Mouse (Mus musculus) spleen, postnatal 36 days (tissue): ENCODE measurements around the gene Adamtsl3.
A peak's percentile ranks its signal among the peaks of the same experiment; 100 is the strongest.

ENCODE experiments used
- DNase-seq, 2 experiments: peaks; one replicate each; pipeline ENCODE4 v3.0.0; 2022; ENCODE audit warnings: low spot score in 2 of 2, mixed read lengths in 1 of 2

Adamtsl3 gene

DNA sequence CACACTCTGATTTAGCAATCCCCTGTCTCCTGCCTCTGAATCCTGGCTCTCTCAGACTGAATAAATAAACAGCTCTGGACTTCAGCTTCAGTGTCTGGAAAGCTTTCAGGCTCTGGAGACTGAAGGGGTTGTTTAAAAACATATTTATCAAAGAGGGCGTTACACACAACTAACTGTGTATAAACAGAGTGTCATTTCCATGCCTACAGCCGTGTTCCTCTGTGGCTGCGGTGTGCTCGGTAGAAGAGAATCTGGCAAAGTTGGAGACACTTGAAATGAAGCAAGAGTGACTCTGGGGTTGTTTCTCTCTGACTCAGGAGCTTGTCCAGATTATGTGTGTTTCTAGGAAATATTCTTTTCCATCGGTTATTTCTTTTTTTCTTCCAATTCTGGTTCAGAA lies 167.0 kb downstream of the Adamtsl3 start:
- no peak for DNase-seq

DNA sequence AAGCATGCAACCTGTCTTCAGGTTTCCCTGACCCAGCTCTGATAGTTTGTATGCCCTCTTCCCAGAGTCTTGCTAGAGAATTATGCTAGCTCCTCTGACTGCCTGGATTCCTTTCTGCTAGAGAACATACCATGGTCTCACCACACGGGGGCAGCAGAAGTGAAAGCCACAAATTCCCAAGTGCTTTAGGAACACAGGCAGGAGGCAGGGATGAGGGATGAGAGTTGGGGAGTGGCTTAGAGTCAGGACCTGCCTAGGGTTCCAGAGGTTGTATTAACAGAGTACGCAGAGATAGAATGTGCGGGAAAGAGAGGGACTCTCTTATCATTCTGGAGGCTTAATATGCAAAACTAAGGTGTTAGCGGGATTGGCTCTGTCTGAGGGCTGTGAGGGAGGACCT lies 168.6 kb downstream of the Adamtsl3 start:
- peak in 1 of 2 experiments; percentile 6 for DNase-seq

DNA sequence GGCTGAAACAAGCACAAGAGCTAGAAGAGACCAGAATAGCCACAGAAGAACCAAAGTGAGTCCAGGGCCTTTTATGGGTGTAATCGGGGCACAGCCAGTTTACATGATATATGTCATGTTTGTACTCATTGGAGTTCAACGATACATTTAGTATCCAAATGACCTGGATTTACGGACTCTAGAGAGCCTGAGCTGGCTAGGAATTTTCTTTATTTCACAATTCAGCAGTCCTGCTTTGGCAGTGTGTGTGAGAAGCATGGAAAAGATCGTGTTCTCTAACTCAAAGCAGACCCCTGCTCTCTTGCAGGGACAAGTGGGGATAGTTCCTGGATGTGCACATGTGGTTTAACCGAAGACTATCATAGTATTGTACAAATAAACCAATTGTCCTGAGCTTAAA lies 195.1 kb downstream of the Adamtsl3 start:
- DNase-seq = no peak

DNA sequence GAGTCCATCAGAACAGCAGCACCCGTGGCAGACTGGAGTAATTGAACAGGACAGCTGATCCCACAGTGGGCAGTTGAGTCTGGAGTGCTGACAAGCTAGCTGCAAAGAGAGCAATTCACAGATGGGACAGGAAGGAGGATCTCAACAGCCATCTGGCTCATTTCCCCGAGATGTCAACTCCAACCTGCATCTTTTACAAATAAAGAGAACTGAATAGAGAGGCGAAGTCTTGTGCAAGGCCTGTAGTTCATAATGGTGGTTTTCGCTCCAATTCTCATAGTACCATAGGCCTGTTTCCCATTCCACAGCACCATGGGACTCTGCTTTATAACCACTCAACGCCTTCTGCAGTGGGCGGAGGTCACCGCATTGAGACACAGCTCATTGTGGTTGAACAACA lies 195.9 kb downstream of the Adamtsl3 start:
- no peak for DNase-seq

DNA sequence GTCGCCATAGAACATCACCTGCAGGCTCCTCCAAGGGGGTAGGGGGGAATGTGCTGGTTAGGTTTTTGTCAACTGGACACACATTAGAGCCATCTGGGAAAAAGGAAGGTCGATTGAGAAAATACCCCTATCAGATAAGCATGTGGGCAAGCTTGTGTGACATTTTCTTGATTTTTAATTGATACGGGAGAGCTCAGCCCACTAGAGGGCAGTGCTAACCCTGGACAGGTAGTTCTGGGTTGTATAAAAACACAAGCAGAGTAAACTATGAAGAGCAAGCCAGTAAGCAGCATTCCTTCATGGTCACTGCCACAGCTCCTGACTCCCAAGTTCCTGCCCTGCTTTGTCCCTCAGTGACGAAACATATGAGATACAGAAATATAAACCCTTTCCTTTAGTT lies 197.7 kb downstream of the Adamtsl3 start:
- no peak for DNase-seq

DNA sequence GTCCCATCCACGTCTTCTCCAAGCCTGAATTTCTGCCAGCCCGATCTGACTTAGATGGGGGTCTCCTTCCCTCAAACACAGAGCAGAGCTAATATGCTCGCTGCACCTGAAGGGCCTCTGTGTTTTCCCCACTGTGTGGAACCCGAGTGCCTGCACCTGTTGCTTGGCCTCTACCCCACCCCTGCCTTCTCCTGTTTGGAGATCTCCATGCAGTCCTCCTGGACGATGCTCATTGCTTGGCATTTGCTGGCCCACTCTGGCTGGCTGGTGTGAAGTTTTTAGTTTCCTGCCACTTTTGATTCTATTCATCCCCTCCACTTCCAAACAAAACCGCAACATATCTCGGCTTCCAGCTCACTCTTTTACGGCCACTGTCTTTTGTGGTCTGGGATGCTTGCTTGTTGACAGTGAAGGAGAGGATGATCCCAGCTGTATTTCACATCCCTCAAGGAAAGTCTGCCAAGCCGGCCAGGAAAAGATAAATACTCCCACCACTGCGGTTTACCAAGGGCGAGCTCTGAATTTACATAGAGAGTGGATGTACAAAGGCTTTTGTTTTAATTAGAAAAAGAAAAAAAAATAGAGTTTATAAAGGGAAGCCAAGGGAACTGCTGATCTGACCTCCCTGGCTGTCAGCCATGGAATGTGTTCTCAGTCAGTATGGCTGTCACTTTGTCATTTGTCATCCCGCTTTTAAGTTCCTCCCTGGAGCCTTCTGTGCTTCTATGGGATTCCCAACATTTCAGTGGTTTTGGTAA lies 198.4 kb downstream of the Adamtsl3 start:
- DNase-seq = peak in 1 of 2 experiments; percentile 2

DNA sequence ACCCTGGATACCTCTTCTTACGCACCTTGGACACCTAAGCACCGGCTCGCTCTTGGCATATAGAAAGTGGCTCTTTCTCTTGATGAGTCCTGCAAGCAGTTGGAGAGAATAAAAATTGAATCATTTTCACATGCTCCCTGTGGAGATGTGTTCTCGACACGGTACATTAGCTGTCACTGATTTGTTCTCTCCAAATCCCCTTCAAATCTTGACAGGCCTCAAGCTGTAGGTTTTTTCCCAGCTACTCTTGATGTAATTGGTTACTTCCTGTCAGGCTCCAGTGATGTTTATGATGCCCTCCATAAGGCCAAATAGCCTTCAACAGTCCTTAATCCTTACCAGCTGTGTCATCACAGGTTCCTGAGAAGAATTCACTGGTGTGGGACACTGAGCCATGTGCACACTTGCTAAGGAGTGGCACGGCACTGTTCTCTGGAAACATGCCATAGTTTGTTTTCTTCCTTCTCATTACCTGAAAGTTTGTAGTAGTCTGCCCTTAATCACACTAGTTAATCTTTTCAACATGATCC lies 209.0 kb downstream of the Adamtsl3 start:
- DNase-seq = no peak

DNA sequence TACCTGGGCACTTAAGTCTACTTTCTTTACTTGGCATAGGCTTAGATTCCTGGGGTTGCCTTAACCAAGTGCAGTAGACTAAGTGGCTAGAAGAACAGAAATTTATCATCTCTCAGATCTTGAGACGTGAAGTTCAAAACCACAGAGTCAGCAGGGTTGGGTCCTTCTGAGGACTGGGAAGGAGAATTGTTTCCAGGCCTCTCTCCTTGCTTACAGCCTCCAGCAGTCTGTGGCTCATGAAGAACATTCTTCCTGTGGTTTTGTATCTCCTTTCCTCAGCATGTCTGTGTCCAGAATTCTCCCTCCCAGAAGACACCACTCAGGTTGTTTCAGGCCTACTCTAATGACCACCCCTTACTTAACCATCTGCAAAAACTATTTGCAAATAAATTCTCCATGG lies 216.5 kb downstream of the Adamtsl3 start:
- no peak for DNase-seq

DNA sequence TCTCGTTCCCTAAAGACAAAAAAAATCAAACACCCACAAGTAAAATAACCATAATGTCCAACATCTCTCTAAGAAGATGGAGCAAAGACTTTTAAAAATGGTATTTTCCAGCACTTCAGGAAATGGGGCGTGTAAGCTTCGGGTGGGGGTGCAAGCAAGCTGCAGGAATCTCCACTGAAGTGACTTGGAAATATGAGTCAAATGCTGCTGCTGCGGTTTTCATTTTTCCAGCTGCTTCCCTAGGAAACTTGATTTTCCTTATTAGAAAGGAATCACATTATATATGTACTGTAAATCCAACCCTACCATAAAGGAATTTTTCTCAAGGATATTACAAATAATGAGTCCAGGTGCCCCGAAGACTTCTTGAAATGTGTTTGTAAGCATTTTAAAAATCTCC lies 220.3 kb downstream of the Adamtsl3 start:
- DNase-seq = no peak

DNA sequence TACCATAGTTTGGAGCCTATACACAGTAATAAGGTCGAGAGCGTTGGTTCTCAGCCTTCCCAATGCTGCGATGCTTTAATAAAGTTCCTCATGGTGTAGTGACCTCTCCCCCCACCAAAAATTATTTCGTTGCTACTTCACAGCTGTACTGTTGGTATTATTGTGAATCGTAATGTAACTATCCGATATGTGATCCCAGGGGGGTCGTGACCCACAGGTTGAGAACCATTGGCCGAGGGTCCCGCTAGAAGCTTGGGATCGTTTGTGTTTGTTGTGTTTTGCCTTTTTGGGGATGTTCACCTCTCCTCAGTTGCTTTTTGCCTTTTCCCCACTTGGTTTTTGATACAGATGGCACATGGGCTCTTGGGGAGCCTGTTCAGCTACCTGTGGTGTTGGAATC lies 220.9 kb downstream of the Adamtsl3 start:
- no peak for DNase-seq

DNA sequence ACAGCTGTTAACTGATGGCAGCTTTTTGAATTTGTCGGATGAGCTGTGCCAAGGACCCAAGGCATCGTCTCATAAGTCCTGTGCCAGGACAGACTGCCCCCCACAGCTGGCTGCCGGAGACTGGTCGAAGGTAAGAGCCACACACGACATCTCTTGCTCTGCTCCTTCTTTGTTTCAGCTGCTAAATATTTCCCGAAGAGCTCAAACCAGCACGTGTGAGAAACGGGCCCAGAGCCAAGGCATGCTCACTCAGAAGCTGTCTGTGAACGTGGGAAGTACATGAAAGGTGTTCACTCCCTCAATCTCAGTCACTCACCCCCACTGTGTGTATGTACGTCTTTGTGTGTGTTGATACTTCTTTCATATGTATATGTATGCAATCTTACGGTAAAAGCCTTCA lies 221.6 kb downstream of the Adamtsl3 start:
- no peak for DNase-seq

DNA sequence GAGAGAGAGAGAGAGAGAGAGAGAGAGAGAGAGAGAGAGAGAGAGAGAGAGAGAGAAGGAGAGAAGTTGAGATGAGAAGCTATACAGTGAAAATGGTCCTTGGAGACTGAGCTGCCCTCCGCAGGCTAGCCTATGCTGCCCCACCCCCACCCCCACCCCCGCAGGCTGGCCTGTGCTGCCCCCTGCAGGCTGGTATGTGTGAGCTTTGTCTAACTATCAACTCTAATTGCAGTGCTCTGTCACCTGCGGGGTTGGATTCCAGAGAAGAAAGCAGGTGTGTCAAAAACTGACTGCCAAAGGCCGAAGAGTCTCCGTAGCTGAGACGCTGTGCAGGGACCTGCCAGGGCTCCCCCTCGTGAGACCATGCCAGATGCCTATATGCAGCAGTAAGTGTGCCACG lies 231.2 kb downstream of the Adamtsl3 start:
- DNase-seq = no peak

DNA sequence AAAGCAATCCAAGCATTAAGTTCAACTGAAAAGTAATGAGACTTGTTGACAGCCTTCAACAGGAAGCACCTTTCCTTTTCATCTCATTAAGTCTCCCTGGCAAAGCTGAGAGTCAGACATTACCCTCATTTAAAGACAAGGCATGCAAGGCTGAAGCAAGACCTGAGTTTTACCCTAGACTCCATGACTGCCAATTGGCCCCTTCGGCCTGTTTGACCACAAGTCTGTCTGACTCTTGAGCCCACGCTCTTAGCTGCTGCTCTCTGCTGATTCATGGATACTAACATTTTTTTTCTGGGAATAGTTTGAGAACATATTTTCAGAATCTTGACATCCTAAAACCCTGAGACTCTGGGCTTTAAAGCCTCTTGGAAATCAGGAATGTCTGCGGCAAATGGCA lies 232.3 kb downstream of the Adamtsl3 start:
- no peak for DNase-seq

DNA sequence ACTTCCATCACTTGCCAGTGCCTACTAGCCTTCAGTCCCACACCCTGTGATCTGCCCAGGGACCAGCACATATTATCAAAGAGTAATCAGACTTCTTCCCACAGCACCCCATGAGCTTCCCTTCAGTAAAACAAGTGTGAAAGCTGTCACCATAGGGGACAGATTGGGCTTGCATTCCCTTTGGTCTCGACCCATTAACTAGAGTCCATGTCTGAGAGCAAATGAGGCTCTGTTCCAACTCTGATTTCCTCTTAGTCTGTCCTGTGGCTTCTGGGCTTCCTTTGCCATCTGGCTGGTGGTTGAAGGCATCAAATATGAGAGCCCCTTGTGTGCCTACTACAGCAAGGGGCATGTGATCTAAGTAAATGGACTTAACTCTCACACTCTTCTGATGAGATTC lies 237.5 kb downstream of the Adamtsl3 start:
- no peak for DNase-seq

DNA sequence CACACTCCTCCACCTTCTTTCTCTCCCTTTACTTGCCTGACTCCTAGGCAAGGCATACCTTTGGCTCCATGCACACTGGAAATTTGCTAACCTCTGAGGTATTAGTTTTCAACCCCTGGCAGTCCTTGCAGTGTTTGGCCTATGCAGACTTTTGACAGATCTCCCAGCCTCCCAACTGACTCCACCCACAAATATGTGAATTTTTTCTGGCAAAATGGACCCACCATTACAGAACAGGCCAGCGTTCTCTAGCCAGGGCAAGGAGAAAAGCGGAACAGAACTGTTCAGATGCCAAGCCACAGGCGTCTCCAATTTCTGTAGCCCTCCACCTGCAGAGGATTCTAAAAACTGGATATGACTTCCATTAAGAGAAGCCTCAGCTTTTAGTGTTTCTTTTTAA lies 244.5 kb downstream of the Adamtsl3 start:
- no peak for DNase-seq

DNA sequence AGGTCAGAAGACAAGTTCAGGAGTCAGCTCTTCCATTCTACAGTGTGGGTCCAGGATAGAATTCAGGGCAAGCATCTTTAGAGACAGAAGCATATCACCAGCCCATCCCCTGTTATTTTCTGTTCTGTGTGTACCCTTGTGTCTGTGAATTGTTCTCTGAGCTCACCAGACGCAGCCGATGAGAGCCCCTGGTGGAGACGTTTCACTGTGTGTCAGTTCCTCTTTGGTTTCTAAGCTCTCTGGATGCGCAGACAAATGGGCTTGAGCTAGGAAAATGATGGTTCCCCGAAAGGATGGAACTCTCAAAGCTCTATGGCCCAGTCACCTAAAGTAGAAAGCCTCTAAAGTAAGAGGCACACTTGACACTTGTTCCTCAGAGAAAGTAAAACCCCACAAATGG lies 246.3 kb downstream of the Adamtsl3 start:
- DNase-seq = no peak

DNA sequence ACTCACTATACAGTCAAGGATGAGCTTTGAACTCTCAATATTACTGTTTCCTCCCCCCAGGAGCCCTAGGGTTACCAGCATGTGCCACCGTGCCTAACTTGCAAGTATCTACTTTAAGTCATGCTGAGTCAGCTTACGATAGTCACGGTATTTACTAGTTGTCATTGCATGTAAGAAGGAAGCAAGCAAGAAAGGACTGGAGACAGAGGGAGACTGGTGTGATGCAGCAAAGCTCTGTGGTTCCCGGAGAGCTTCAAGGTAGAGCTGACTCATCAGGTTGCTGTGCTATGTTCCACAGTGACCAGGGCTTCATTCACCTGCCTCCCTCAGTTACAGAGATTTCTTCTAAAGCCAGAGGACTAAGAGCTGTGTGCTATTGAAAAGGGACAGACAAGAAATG lies 247.0 kb downstream of the Adamtsl3 start:
- no peak for DNase-seq

DNA sequence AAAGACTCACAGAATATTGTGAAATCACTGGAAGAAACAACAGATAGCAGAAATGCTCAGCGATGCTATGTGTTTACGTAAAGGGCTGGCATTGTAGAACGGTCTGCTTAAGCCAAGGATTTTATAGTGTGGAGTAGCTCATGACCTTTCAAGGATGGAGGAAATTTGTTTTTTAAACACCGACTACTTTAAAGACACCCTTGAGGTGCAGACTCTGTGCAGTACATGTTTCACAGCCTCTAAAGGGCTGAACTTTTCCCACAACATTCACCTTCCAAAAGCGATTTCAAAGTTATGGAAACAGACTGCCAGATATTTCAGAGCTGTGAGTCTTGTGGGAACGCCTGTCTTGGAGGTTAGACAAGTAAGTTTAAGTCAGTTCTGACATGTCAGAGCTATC lies 255.4 kb downstream of the Adamtsl3 start:
- no peak for DNase-seq

DNA sequence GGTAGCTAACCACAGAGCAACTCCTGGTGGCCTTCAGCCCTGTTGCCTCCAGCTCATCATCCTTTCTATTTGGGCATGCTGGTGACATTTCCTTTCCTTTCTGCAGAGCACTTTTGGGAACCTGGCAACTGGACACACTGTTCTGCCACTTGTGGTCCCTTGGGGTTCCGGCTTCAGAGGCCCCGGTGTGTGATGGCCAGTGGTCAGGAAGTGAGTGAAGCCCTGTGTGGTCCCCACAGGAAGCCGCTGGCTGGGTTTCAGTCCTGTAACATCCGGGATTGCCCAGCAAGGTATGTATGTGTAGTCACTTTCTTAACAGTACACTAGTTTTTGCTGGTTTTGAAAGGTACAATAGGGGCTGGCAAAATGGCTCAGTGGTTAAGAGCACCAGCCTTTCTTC lies 266.5 kb downstream of the Adamtsl3 start:
- peak in 1 of 2 experiments; percentile 3 for DNase-seq

DNA sequence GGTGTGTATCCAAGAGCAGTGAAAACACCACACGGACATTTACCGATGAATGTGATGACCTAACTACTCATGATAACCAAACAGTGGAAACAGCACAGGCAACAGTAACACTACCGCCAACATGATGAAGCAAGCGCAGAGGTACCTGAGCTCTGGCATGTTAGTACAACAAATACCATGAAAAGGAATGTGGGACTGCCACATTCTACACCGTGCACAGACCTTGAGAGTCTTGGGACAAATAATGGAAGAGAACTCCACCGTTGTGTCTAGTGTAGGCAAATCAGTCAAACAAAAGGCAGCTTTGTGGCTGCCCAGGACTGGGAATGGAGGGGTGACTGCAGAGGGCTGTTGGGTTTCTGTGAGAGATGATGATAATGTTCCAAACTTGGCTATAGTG lies 269.9 kb downstream of the Adamtsl3 start:
- no peak for DNase-seq

DNA sequence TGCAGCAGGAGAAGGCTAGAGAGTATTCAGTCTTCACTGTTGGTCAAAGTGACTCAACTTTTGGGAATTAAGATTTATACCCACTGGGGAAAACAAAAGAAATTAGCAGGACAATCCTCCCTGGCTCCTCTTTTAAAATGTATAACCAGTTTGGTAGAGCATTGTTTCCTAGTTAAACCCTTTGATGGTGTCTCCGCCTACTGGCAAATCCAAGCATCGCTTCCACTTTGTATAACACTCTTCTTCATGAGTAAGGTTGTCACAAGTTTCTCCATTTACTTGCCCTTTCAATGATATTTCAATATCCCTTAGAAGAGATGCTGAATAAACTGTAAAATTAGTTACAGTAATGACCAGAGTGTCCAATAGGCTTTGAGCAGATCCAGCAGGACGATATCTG lies 274.1 kb downstream of the Adamtsl3 start:
- no peak for DNase-seq

DNA sequence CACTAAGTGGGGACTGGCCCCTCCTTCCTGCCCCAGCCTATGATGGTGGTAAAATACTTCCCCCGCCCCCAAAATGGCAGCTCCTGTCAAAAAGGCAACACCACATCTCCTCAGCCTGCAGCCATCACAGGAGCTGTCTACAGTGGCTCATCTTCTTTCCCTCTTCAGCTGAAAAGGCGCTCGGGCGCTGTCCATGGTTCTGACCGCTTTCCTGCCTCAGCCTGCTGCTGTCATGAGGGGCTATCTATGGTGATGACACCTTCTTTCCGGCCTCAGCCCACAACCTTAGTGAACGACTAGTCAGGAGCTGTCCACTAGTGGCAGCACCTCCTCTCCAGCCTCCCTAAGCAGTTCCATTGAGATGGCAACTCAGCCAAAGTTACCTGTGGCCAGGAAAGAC lies 289.8 kb downstream of the Adamtsl3 start:
- DNase-seq = no peak

DNA sequence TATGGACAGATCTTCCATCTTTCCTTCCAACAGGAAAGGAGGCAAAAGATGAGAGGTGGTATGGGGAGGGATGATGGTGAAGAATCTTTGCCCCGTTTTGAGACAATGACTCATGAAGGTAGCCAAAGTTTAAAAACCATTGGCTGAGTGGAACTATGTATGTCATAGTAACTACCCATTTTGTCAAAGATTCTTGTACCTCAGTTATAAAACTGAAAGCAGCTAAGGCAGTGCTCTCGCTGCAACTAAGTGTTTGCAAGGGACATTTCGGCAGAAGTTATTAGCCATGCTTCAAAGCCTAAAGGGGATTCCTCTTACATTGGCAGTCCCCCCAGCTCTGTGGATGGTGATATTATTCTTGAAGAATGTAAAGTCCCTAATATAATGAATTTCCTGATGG lies 311.7 kb downstream of the Adamtsl3 start:
- DNase-seq = no peak

DNA sequence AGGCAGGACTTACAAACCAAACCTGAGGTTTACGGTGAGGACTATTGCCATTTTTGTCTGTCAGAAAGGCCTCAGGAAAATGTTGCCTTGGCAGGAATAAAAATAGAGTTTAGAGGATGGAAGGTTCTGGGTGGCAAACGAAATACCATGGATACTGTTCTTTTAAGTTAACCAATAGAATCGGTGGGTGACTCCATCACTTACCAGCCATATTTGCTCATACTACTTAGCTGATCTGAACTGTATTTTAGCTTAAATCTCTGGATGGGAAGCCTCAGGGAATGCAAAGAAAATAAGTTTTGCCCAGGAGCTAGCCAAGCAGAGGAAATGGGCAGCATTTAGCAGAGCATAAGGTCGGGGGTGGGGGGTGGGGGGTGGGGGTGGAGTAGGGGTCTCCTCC lies 312.4 kb downstream of the Adamtsl3 start:
- DNase-seq = no peak
